35 mouse cellular contexts compared by ENCODE assay signal in the genomic region with DNA sequence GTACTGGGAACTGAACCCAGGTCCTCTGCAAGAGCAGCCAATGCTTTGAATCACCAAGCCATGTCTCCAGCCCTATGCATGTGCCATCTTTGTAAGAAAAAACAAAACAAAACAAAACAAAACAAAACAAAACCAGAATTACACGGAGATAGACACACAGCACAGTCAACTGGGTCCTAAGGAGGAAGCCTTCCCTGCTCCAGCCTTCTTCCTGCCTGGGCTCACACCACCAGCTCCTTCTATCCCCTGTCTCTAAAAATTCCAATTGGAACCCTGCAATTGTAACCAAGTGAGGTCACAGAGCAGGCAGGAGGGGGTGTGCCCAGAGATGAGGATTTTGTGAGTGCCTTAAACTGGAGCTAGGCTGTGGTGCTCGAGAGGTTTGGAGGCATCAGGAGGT. TPM values are rescaled to one million over a fixed set of nuclear protein-coding genes. Genes with fewer than 3 reads are reported as not detected.
DNase-seq lines count a peak whose midpoint lies in the region; ATAC-seq and TF ChIP-seq lines count a peak whose summit lies in the region.
"Had no signal": no experiment of that assay in that cellular context is flagged by ENCODE, and none has a peak within 500 bp of the region (broad histone marks: within the 10 kb centered on the region; RNA-seq: fewer than 3 reads in every experiment).

A gene (plus strand): TSS at position 301 of the 400 bp plus-strand sequence.

- no peak within 1 kb of the TSS for H3K27ac ChIP-seq in heart, embryonic 13.5 days (replicated peaks)
- H3K27ac ChIP-seq in heart, embryonic 16.5 days (ENCODE audit: low read length) = no peak within 1 kb of the TSS
- 0 out of 2 replicates have a peak within 1 kb of the TSS, but pooled peaks have one; percentile 30 for H3K27ac ChIP-seq in MEL (ENCODE audit: control insufficient read depth, low read depth, low read length)
- H3K27ac ChIP-seq: embryonic facial prominence, embryonic 10.5 days; embryonic facial prominence, embryonic 13.5 days; forebrain, embryonic 12.5 days; gastrocnemius, adult 2 months; hindbrain, embryonic 12.5 days; hindbrain, embryonic 15.5 days had no signal

- ATAC-seq in heart, embryonic 13.5 days (ENCODE audit: extremely low read depth, insufficient number of reproducible peaks, low FRiP score, low TSS enrichment) = no peak
- no peak for ATAC-seq in heart, embryonic 16.5 days (replicated peaks; ENCODE audit: extremely low read depth, insufficient read depth, low FRiP score)
- ATAC-seq: CD4-positive, CD25-positive, alpha-beta regulatory T cell, adult 4 months; forebrain, postnatal 0 days; intestine, postnatal 0 days; Patski had no signal

- H3K9me3 ChIP-seq in heart, embryonic 13.5 days = no peaks in the 10 kb centered on the region
- no peaks in the 10 kb centered on the region for H3K9me3 ChIP-seq in heart, embryonic 16.5 days (replicated peaks; ENCODE audit: control insufficient read depth, low read length)
- H3K9me3 ChIP-seq in E14TG2a.4 (ENCODE audit: low read length) = peaks cover 13% of the 10 kb centered on the region
- H3K9me3 ChIP-seq in MEL (replicated peaks; ENCODE audit: insufficient read depth, low read length) = no peaks in the 10 kb centered on the region
- H3K9me3 ChIP-seq: embryonic facial prominence, embryonic 10.5 days; embryonic facial prominence, embryonic 13.5 days; forebrain, embryonic 12.5 days; hindbrain, embryonic 12.5 days; hindbrain, embryonic 15.5 days had no signal

- TF ChIP-seq POLR2A in MEL (IDR thresholded peaks at IDR 0.05; ENCODE audit: control insufficient read depth in 1 of 2, insufficient read depth in 1 of 2, low read depth in 1 of 2, low read length in 2 of 2, poor library complexity in 1 of 2) = no peak

- no peaks in the 10 kb centered on the region for H3K36me3 ChIP-seq in heart, embryonic 13.5 days
- H3K36me3 ChIP-seq in heart, embryonic 16.5 days (ENCODE audit: control insufficient read depth, insufficient read depth) = no peaks in the 10 kb centered on the region
- H3K36me3 ChIP-seq in E14TG2a.4 (ENCODE audit: insufficient read depth, low read length) = no peaks in the 10 kb centered on the region
- peaks cover 0 to 10% of the 10 kb centered on the region in 2 experiments; a peak in 2 of 4 replicates for H3K36me3 ChIP-seq in MEL (ENCODE audit: control insufficient read depth in 1 of 2, insufficient read depth in 2 of 2, low read length in 2 of 2)
- H3K36me3 ChIP-seq: embryonic facial prominence, embryonic 10.5 days; embryonic facial prominence, embryonic 13.5 days; forebrain, embryonic 12.5 days; hindbrain, embryonic 12.5 days; hindbrain, embryonic 15.5 days had no signal

- TF ChIP-seq EP300 in MEL (IDR thresholded peaks at IDR 0.05; ENCODE audit: low read depth in 1 of 2, low read length in 2 of 2) = no peak

- no peak within 1 kb of the TSS for H3K9ac ChIP-seq in heart, embryonic 13.5 days
- no peak within 1 kb of the TSS for H3K9ac ChIP-seq in heart, embryonic 16.5 days (ENCODE audit: low read length)
- H3K9ac ChIP-seq in MEL (ENCODE audit: control insufficient read depth, low read depth, low read length, poor library complexity, severe bottlenecking) = no peak within 1 kb of the TSS
- H3K9ac ChIP-seq: embryonic facial prominence, embryonic 13.5 days; forebrain, embryonic 12.5 days; forebrain, postnatal 0 days; hindbrain, embryonic 12.5 days; hindbrain, embryonic 15.5 days had no signal

- H3K4me3 ChIP-seq in heart, embryonic 13.5 days = no peak within 1 kb of the TSS
- no peak within 1 kb of the TSS for H3K4me3 ChIP-seq in heart, embryonic 16.5 days (ENCODE audit: low read length)
- H3K4me3 ChIP-seq in E14TG2a.4 (replicated peaks; ENCODE audit: low read length) (0 out of 2 replicates have a peak within 1 kb of the TSS, but pooled peaks have one; percentile 3), MEL (ENCODE audit: control insufficient read depth in 1 of 2, insufficient read depth in 1 of 2, low read depth in 2 of 2, low read length in 2 of 2) (no peak within 1 kb of the TSS; a peak in 1 of 4 replicates)
- H3K4me3 ChIP-seq: embryonic facial prominence, embryonic 10.5 days; embryonic facial prominence, embryonic 13.5 days; erythroblast, embryonic 14.5 days; forebrain, embryonic 12.5 days; gastrocnemius, adult 2 months; hindbrain, embryonic 12.5 days; hindbrain, embryonic 15.5 days had no signal

- DNase-seq in heart, postnatal 10 days = no peak
- DNase-seq in heart, postnatal 25 days (ENCODE audit: low spot score) = no peak
- no peak for DNase-seq in MEL (ENCODE audit: low read depth, low spot score)
- DNase-seq: adrenal gland, postnatal 10 days; adrenal gland, postnatal 36 days; cerebellum, adult 18-20 months; cerebellum, adult 9-10 months; cerebellum, postnatal 14 days; forebrain, postnatal 0 days; gastrocnemius, adult 2 months; gastrocnemius, postnatal 14 days; heart, adult 11 months; kidney, adult 2 months had no signal

- peak within 1 kb of the TSS; percentile 26; the same call in 1 of the 2 replicates for H3K4me2 ChIP-seq in heart, embryonic 13.5 days
- H3K4me2 ChIP-seq in heart, embryonic 16.5 days (ENCODE audit: low read depth, low read length) = peak within 1 kb of the TSS; percentile 6; the same call in 1 of the 2 replicates
- H3K4me2 ChIP-seq: embryonic facial prominence, embryonic 13.5 days; forebrain, embryonic 12.5 days; heart, embryonic 11.5 days; hindbrain, embryonic 12.5 days; hindbrain, embryonic 15.5 days had no signal

- H3K27me3 ChIP-seq in heart, embryonic 13.5 days (replicated peaks) = peaks cover 10% of the 10 kb centered on the region; the same call in 1 of the 2 replicates
- H3K27me3 ChIP-seq in heart, embryonic 16.5 days (ENCODE audit: control insufficient read depth, insufficient read depth, low read length) = no peaks in the 10 kb centered on the region; the same call in 1 of the 2 replicates
- H3K27me3 ChIP-seq in E14TG2a.4 (ENCODE audit: insufficient read depth, low read length) = no peaks in the 10 kb centered on the region
- H3K27me3 ChIP-seq in MEL (ENCODE audit: control insufficient read depth in 1 of 2, insufficient read depth in 2 of 2, low read length in 2 of 2) = no peaks in the 10 kb centered on the region
- H3K27me3 ChIP-seq: embryonic facial prominence, embryonic 13.5 days; hindbrain, embryonic 12.5 days; hindbrain, embryonic 15.5 days; Patski had no signal

- TF ChIP-seq RAD21 in MEL (IDR thresholded peaks at IDR 0.05; ENCODE audit: low read depth, low read length) = no peak

- H3K79me2 ChIP-seq in MEL (ENCODE audit: control insufficient read depth, insufficient read depth, low read length, poor library complexity) = no peaks in the 10 kb centered on the region

- intact Hi-C loops in heart, postnatal 10 days (cut with DNase I) = no loop called here
- intact Hi-C loops in heart, postnatal 25 days (cut with DNase I) = no loop called here

- WGBS in heart, embryonic 13.5 days = 57% methylated on average over 2 of the region's 2 CpGs
- WGBS in heart, embryonic 16.5 days = 69% methylated on average over 2 of the region's 2 CpGs

- H3K4me1 ChIP-seq in heart, embryonic 13.5 days = no peaks in the 10 kb centered on the region
- H3K4me1 ChIP-seq in heart, embryonic 16.5 days (ENCODE audit: control insufficient read depth, insufficient read depth, low read length) = no peaks in the 10 kb centered on the region
- H3K4me1 ChIP-seq in E14TG2a.4 (replicated peaks; ENCODE audit: low read depth, low read length) = no peaks in the 10 kb centered on the region
- H3K4me1 ChIP-seq in MEL (ENCODE audit: control insufficient read depth in 1 of 2, insufficient read depth in 2 of 2, low read length in 2 of 2) = peaks cover 0 to 10% of the 10 kb centered on the region in 2 experiments; a peak in 3 of 4 replicates
- H3K4me1 ChIP-seq: embryonic facial prominence, embryonic 10.5 days; embryonic facial prominence, embryonic 13.5 days; forebrain, embryonic 12.5 days; hindbrain, embryonic 12.5 days; hindbrain, embryonic 15.5 days had no signal

- no peak for TF ChIP-seq CTCF in E14TG2a.4 (conservative IDR thresholded peaks at IDR 0.05; ENCODE audit: low read length)
- TF ChIP-seq CTCF in MEL (IDR thresholded peaks at IDR 0.05 in 2 of 3, conservative IDR thresholded peaks at IDR 0.05 in 1 of 3; ENCODE audit: control insufficient read depth in 1 of 3, insufficient read depth in 1 of 3, low read depth in 2 of 3, low read length in 3 of 3, poor library complexity in 1 of 3, severe bottlenecking in 1 of 3) = no peak

TF ChIP-seq in MEL, 35 proteins besides CTCF, POLR2A, EP300 and RAD21:
- TF ChIP-seq MEF2A (IDR thresholded peaks at IDR 0.05; ENCODE audit: extremely low read depth, insufficient replicate concordance, low read depth, low read length, poor library complexity, severe bottlenecking) (no peak), ZNF384 (IDR thresholded peaks at IDR 0.05; ENCODE audit: low read depth, low read length) (no peak), GABPA (IDR thresholded peaks at IDR 0.05; ENCODE audit: low read depth, low read length) (no peak), ZC3H11A (IDR thresholded peaks at IDR 0.05; ENCODE audit: low read depth, low read length) (no peak), CHD1 (IDR thresholded peaks at IDR 0.05; ENCODE audit: low read depth, low read length) (no peak), MXI1 (IDR thresholded peaks at IDR 0.05; ENCODE audit: low read depth, low read length) (no peak), JUND (IDR thresholded peaks at IDR 0.05; ENCODE audit: low read depth, low read length) (no peak), USF2 (IDR thresholded peaks at IDR 0.05; ENCODE audit: borderline replicate concordance in 1 of 2, insufficient read depth in 1 of 2, low read depth in 1 of 2, low read length in 2 of 2) (no peak), MAX (IDR thresholded peaks at IDR 0.05; ENCODE audit: low read length) (no peak), GATA1 (IDR thresholded peaks at IDR 0.05; ENCODE audit: low read depth, low read length) (no peak), NRF1 (IDR thresholded peaks at IDR 0.05; ENCODE audit: insufficient read depth, low read depth, low read length, poor library complexity, severe bottlenecking) (no peak), ZKSCAN1 (IDR thresholded peaks at IDR 0.05; ENCODE audit: low read depth, low read length) (no peak), USF1 (IDR thresholded peaks at IDR 0.05; ENCODE audit: low read depth, low read length) (no peak), MYC (IDR thresholded peaks at IDR 0.05; ENCODE audit: low read depth, low read length) (no peak), MYB (IDR thresholded peaks at IDR 0.05; ENCODE audit: low read depth, low read length) (no peak), TCF12 (IDR thresholded peaks at IDR 0.05; ENCODE audit: low read depth, low read length) (no peak)

RNA-seq across cellular contexts. Expression of the gene that starts here (rescaled TPM):
- polyA plus RNA-seq in heart, embryonic 13.5 days (2015; fragmentation: Nextera tagmentation; extraction: Ambion mirVana) = not detected in 2 replicates
- not detected for total RNA-seq in heart, postnatal 10 days (2021)
- not detected in 2 replicates for polyA plus RNA-seq in heart, embryonic 16.5 days (2015; fragmentation: Nextera tagmentation; extraction: Ambion mirVana)
- total RNA-seq in heart, postnatal 25 days (2021) = not detected
- total RNA-seq in MEL (2012; rRNA removed) = not detected in 2 replicates
- polyA plus RNA-seq in MEL (2012; ENCODE audit: insufficient read depth in 1 of 2, insufficient read length in 2 of 2, low read depth in 1 of 2, low replicate concordance in 2 of 2, missing spikeins in 1 of 2) = not detected
- total RNA-seq: adrenal gland, adult 18-20 months; adrenal gland, postnatal 10 days; adrenal gland, postnatal 36 days; common myeloid progenitor, adult 5-6 weeks; ES-E14; forebrain, postnatal 0 days; gastrocnemius, adult 2 months; gastrocnemius, postnatal 14 days; gastrocnemius, postnatal 4 days; hematopoietic stem cell, adult 5-6 weeks had no signal
- polyA plus RNA-seq: C2C12; CD4-positive, CD25-positive, alpha-beta regulatory T cell, adult 4 months; embryonic facial prominence, embryonic 10.5 days; embryonic facial prominence, embryonic 13.5 days; erythroblast, embryonic 14.5 days; forebrain, embryonic 12.5 days; forebrain, postnatal 0 days; frontal cortex, adult 2 months; heart, embryonic 11.5 days; hindbrain, embryonic 12.5 days; hindbrain, embryonic 15.5 days; intestine, embryonic 14.5 days; intestine, postnatal 0 days; kidney, adult 2 months; kidney, embryonic 14.5 days; Patski had no signal
